Mouse (Mus musculus): ENCODE results near the gene Bax. TPM values are rescaled to one million over a fixed set of nuclear protein-coding genes. Genes with fewer than 3 reads are reported as not detected.

Gene Bax
- total RNA-seq, 2 experiments from 2014 or later: 58.2 to 64.3 TPM

DNA sequence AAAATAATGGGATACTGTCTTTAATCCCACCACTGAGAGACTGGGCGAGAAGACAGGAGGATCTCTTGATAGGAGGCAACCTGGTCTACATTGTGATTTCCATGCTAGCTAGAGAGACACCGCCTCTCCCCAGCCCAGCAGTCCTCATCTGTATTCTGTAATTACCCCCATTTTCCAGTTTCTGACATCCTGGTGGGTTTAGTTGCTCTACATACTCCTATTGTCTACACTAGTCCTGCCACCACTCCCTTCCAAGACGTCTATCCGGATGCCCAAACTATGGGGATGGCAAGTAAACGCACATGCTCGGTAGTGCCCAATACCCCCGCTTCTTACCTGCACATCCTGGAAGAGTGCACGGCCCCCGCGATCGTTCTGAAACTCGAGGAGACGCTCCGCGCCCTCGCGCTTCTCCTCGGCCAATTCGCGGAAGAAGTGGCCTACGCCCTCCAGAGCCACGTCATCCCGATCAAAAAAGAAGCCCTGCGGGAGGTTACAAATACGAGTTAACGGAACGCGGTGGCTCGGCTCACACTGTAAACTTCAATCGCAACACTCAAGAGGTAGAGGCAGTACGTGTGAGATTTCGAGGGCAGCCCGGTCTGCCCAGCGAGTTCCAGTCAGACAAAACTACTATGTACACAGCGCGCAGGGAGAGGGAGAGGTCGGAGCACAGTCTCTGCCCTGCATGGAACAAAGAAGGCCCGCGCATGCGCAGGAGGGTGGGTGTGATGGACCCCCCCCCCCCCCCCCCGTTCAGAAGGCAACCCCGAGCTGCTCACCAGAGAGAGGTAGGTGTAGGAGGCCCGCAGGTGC lies 7.7 kb downstream of the Bax start:
- peak; percentile 62 to 75 for DNase-seq (ENCODE audit: low spot score in 2 of 2)

DNA sequence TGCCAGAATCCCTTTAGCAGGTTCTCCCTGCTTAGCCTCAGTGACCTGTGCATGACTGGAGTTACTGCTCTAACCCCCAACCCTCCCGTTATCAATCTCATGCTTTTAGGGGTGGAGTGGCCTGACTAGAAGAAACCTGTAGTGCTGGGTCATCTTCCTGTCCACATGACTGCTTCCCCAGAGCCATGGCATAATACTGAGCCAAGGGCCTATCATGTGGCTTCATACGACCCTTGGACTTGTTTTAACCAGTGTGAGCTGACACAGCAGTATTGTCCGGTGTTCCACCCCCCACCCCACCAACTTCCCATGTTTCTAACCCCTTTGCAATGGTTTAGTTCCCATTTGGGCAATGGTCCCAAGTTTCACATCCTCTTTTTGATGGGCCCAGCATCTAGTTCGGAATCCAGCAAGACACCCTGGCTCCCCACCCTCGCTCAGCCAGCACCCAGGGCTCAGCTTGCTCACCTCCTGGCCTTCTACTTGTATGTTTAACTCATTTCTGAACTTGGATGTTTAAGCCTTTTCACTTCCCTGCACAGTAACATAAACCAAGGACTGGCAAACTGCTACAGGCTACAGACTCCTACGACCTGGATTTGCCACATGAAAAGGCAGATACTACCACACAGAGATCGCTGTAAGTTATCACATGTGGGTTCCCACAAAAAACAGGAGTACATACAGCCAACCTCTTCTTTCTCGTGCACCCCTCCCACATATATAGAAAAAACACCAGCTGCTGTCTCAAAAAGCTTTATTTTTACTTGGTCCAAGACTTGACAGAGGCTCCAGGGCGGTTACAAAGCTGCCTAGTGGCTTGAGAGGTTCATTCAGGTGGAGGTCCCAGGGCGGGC lies 9.3 kb downstream of the Bax start:
- no peak for DNase-seq (ENCODE audit: low spot score in 2 of 2)

DNA sequence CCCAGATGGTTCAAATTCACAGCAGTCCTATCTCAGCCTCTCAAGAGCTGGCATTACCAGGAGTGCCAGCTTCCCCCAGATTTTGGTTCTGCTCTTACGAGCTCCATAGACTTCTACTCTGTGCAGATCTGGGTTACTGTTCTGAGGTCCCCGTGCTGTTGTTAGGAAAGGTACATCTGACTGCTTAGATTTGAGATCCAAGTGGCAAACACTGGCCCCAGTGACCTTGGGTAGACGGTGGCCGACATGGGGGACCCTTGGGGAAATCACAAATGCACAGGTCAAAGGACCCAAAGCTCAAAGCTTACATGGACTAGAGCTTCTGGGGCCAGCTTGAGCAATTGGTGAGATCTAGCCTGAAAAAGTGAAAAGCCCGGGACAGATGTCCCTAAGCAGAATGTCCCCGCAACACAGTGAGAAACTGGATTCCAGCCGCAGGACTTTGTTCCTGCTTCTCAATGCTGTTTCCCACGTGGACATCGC lies 9.9 kb downstream of the Bax start:
- DNase-seq (ENCODE audit: low spot score in 2 of 2): no peak

DNA sequence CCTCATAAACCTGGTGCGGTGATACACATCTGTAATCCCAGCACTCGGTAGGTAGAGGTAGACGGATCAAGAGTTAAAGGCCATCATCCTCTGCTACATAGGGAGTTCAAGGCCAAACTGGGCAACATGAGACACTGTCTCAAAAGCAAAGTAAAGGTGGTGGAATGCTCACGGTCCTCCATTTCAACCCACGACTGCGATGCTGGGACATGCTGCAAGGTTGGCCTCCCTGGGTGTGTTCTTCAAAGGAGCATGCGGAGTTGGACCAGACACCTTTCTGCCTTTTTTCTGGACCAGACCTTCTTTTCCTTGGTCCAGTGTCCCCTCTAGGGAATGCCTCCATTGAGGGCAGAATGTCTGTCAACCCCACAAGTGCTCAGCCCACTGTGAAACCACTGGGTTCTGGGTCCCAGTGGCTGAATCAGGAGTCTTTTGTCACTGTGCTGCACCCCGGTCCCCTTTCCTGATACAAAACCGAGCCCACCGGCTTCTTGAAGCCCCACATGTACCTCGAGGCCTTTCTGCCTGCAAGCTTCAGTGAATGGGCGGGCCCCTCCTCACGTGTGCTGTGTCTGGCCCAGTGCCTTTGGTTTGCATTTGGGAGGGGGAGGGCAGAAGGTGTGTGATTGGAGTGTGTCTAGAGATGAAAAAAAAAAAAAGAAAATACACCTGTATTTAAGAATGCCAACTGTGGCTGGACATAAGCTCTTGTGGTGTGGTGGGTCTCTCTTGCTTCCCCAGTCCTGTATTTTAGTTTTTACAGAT lies 10.6 kb downstream of the Bax start:
- no peak for DNase-seq (ENCODE audit: low spot score in 2 of 2)

DNA sequence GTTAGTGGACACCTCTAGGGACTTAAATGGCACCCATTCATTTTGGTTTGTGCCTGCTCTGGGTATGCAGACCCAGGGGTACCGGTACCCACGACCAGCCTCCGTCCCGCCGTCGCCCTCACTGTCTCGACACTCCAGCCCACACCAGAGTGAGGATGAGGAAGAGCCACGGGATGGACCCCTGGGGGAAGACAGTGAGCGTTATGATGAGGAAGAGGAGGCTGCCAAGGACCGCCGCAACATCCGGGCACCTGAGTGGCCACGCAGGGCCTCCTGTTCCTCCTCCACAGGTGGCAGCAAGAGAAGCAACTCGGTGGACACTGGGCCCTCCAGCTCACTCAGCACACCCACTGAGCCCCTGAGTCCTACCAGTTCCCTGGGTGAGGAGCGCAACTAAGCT lies 11.7 kb downstream of the Bax start:
- no peak for DNase-seq (ENCODE audit: low spot score in 2 of 2)

DNA sequence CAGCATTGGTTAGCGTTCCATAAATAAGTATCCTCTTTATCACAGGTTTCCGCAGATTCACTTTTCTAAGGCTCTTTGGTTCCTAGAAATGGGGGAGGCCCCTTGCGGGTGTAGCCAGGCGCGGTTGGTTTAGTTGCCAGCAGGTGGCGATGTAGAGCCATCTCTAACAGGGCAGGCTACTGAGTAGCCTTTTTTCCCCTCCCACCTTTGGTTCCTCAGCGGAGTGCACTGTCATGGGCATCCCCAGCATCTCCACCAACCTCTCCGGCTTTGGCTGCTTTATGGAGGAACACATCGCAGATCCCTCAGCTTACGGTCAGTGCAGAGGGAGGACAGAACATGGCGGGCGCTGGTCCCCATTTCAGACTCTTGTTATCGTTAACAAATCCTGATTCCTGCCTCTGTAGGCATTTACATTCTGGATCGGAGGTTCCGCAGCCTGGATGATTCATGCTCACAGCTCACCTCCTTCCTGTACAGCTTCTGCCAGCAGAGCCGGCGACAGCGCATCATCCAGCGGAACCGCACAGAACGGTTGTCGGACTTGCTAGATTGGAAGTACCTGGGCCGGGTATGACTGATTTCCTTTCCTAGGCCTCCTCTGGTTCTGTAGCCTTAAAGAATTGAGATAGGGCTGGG lies 15.2 kb downstream of the Bax start:
- DNase-seq (ENCODE audit: low spot score in 2 of 2): peak; percentile 83 to 86

DNA sequence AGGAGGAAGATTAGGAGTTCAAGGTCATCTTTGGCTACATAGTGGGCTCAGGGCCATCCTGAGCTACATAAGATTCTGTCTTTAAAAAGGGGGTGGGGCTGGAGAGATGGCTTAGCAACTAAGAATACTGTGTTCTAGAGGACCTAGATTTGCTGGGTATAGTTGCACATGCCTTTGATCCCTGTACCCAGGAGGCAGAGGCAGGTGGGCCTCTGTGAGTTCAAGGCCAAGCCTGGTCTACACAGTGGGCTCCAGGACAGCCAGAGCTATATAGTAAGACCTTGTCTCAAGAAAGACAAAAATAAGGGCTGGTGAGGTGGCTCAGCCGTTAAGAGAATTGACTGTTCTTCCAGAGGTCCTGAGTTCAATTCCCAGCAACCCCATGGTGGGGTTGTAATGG lies 16.7 kb downstream of the Bax start:
- no peak for DNase-seq (ENCODE audit: low spot score in 2 of 2)

DNA sequence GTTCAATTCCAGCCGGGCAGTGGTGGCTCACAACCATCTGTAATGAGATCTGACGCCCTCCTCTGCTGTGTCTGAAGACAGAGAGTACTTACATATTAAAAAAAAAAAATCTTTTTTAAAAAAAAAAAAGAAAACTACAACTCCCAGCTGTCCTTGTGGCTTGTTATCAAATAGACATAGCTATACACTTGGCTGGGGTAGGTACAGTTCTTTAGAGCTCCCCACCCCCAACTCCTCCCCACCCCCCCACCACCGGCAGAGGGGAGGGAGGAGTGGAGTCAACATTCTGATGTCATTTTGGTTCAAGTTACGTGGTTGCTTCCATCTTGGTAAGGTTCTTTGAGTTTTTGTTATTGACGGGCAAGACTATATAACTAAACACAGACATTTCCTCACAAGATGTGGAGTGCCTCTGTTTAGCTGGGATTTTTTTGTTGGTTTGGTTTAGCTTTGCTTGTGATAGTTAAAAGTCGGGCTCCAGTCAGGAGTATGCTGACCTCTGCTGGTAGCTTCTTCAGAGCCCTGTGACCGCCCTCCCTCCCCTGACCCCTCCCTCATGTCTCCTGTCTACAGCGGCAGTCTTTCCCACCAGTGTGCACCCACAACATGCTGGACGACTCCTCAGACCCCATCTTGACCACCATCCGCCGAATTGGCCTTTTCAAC lies 19.2 kb downstream of the Bax start:
- no peak for DNase-seq (ENCODE audit: low spot score in 2 of 2)

DNA sequence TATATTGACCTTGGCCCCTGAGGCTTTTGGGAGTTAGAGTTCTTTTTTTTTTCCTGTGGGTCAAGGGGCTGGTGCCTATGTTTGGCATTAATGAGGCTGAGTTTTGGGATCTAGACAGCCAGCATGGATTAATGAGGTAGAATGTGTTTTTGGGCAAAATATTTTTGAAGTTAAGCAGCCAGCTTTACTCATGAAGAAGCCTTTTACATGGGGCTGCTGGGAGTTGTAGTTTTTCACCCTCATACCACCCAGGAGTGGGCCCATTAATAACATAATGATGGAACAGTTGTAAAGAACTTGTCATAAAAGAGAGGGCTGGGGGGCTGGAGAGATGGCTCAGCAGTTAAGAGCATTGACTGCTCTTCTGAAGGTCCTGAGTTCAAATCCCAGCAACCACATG lies 20.1 kb downstream of the Bax start:
- DNase-seq (ENCODE audit: low spot score in 2 of 2): no peak

DNA sequence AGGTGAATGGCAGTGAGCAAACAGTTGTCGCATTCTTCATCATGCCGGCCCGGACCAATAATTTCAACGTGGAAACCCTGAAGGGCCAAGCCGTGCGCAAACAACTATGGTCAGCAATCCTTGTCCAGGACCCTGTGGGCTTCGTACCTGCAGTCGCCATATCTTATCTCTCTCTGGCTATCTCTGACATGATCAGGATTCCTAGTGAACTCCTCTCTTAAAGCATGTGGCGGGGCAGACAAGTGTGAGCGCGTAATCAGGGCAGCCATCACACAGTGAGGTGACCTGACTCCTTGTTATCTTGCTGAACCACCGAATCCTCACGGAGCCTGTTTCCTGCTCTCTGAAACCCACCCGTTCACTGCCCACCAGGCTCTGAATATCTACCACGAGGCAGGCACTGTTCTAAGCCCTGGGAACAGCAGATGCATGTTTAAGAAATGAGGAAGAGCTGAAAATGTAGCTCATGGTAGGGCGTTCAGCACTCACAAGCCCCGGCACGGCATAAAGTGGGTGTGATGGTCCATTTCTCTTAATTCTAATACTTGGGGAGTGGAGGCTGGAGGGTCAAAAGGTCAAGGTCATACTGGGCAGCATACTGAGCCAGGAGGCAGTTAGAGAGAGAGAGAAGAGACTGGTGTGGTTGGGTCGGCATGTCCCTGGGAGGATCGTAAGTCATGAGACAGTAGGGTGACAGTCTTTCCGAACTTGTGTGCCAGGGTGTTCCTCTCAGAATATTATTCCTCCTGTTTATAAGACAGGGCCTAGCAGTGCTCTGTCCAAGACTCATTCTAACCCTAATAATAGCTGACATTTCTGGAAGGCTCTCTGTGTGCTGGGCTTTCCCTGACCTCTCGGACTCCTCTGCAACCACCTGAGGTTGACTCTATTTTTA lies 22.9 kb downstream of the Bax start:
- no peak for DNase-seq (ENCODE audit: low spot score in 2 of 2)

DNA sequence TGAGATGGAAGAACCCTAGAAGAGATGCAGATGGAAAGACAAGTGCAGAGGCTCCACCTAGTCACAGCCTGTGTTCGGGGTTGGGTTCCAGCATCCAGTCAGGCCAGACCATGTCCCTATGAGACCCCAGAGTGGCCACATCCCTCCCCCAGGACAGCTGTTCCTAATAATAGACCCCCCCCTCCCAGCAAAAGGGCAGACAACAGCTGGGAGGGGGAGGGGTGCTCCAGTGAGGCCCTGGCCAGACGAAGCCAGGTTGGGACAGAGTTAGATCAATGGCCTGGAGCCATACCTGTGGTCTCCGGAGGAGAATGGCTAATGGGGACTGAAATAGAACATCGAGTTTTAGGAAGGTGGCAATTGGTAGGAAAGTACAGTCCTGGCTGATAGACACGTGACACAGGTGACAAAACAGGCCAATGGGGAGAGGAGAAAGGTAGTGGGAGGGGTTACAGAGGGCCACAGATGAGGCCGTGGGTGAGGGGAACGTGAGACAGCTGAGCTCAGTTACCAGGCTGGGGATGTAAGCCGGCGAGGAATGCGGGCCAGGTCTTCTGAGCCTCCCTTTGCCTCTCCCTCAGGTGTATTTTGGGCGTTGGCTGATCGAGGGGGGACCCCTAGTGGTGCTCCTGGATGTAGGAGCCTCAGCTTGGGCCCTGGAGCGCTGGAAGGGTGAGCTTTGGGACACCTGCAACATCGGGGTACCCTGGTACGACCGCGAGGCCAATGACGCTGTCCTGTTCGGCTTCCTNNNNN lies 29.0 kb downstream of the Bax start, which contains the start of gene Ruvbl2:
Ruvbl2 (minus strand) TSS at position 576 of the 756 bp plus-strand sequence.
- DNase-seq (ENCODE audit: low spot score in 2 of 2): no peak

DNA sequence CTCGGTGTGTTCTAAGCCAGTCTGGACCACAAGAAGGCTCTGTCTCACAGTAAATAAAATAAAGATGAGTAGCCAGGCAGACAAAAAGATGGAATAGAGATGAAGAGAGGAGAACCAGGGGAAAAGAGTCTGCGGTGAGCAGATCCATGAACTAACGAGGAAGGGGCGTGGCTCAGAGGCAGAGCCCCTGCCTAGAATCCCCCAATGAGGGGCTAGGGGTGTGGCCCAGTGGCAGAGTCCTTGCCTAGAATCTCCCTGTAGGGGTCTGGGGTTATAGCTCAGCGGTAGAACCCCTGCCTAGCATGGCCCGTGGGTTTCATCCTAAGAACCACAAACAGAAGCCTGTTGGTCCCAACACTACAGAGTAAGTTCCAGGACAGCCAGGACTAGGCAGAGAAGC lies 29.7 kb downstream of the Bax start:
- no peak for DNase-seq (ENCODE audit: low spot score in 2 of 2)

DNA sequence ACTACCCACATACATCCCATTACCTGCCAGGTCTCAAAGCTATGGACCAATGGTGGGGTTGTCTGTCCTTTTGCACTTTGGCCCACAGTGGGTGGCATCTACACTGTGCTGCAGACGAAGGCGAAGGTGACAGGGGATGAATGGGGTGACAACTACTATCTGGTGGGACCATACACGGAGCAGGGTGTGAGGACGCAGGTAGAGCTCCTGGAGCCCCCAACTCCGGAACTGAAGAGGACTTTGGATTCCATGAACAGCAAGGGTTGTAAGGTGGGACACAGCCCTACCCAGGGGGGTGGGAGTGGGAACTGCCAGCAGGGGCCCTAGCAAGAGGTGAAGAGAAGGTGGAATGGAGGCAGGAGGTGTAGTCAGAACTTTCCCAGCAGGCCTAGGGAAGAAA lies 30.3 kb downstream of the Bax start:
- no peak for DNase-seq (ENCODE audit: low spot score in 2 of 2)

DNA sequence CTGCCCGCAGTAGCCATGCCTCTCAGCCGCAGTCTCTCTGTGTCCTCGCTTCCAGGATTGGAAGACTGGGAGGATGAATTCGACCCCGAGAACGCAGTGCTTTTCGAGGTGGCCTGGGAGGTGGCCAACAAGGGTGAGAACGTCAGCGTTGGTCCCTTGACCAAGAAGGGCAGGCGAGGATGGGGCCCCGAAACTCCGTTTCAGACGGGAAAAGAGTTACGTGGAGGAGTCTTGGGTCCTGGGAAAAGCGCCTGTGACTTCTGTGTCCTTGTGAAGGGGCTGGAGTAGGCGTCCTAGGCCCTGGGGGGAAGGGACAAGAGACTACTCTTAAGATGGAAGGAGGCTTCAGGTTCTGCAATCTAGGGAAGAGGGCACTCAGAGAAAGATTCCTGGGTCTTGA lies 31.7 kb downstream of the Bax start:
- no peak for DNase-seq (ENCODE audit: low spot score in 2 of 2)

DNA sequence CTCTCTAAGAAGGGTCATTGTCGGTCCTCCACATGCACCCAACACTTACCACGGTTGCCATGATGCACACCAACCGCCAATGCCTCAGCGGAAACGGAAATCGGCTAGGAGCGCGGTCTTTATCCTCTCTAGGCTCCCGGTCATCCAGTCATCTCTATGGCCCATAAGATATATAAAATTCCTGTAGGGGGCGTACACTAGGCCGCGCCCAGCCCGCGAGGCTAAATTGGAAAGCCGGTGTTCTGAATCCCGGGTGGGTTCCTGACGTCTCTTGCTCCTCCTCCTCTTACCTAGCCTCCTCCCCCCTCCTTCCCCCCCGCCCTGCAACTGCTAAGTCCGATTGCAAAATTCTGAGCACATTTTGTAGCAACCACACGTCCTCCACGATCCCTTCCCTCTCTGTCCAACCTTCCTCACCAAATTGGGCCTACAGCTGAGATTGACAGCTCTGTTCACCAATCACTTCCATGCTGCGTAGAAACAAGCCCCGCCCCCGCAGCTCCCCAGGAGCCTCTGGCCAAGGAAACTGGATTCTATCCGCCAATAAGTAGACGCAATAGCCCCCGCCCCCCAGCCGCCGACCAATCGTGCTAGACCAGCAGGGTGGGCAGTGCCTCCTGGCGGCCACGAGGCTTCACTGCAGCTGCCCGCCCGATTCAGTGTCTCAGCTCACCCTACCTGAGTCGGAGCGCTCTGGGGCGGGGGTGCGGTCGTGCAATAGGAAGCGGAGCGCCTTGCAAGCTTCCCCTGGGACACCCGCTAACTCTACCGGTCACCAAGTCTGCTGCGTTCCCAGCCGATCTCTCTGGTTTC lies 32.3 kb downstream of the Bax start, which contains the start of gene Gys1:
Gys1 (plus strand) TSS at position 642 of the 813 bp plus-strand sequence.
- peak; percentile 99 for DNase-seq (ENCODE audit: low spot score in 2 of 2)

DNA sequence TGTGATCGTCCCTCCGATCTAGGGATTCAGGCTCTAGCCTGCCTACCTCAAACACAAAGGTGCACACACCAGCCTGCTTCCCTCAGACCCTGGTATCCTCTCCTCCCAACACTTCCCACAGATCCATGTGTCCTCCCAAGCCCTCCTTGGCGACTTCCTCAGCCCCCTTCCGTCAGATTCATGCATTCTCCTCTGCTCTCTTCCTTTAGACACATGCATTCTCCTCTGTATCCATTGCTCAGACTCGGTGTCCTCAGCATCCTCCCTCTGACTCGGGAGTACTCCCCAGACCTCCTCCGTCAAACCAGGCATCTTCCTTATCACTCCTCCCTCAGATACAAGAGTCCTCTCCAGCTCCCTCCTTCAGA lies 32.9 kb downstream of the Bax start:
- DNase-seq (ENCODE audit: low spot score in 2 of 2): no peak

DNA sequence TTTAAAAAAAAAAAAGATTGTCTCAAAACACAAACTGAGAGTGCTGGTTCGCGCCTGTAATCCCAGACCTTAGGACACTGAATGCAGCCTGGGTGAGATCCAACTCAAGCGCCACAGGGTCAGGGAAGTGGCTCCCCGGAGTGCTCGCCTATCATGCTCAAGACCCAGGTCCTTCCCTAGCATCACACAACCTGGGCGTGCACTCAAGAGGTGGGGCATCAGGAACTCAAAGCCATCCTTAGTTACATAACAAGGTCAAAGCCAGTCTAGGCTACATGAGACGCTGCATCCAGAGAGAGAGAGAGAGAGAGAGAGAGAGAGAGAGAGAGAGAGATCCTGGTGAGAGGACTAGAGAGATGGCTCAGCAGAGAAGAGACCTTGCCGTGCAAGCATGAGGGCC lies 40.1 kb downstream of the Bax start:
- no peak for DNase-seq (ENCODE audit: low spot score in 2 of 2)

DNA sequence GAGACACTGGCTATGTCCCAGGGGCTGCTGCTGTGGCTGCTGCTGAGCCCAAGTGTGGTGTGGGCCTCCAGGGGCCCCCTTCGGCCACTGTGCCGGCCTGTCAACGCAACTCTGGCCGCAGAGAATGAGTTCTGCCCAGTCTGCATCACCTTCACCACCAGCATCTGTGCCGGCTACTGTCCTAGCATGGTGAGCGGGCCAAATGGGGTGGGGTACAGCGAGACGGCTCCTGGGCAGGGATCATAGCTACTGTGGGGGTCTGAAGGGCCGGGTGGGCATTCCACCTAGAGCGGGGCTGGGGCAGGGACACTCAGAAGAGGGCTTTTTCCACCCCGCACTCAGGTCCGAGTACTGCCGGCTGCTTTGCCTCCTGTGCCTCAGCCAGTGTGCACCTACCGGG lies 45.5 kb downstream of the Bax start:
- no peak for DNase-seq (ENCODE audit: low spot score in 2 of 2)
